Mouse (Mus musculus) ES-E14 (cell line): ENCODE data around the gene Rbm47. TPM values are rescaled to one million over a fixed set of nuclear protein-coding genes. Genes with fewer than 3 reads are reported as not detected.

Experiments
- DNase-seq: peaks from one replicate; pipeline ENCODE4 v3.0.0-alpha.2; 2013; ENCODE audit warnings: low read depth, low spot score
- H3K27ac ChIP-seq: 2 replicates; pipeline ENCODE4 v1.5.1; 2012; ENCODE audit warnings: low read depth, mild to moderate bottlenecking, low read length, moderate library complexity, mixed read lengths; ENCODE audit not compliant: poor library complexity, insufficient read depth, severe bottlenecking
- H3K36me3 ChIP-seq: 2 replicates; pipeline ENCODE4 v1.6.1; 2012; ENCODE audit warnings: mild to moderate bottlenecking, low read length, moderate library complexity, mixed read lengths; ENCODE audit not compliant: control insufficient read depth, poor library complexity, insufficient read depth, severe bottlenecking
- H3K4me1 ChIP-seq, 2 experiments: fragments of 150-350 bp in 1 of 2; sonication (generic) in 1 of 2; 2 replicates each; pipeline ENCODE4 v1.6.1; 2012; ENCODE audit warnings: low read length in 2 of 2, mild to moderate bottlenecking in 1 of 2, mixed read lengths in 1 of 2; ENCODE audit not compliant: control insufficient read depth in 2 of 2, insufficient read depth in 2 of 2, poor library complexity in 1 of 2
- H3K4me3 ChIP-seq, 2 experiments: fragments of 150-350 bp in 1 of 2; sonication (generic) in 1 of 2; 2 replicates each; pipeline ENCODE4 v1.5.1; 2012; ENCODE audit warnings: low read length in 2 of 2, low read depth in 1 of 2, mild to moderate bottlenecking in 1 of 2, mixed read lengths in 1 of 2; ENCODE audit not compliant: insufficient read depth in 1 of 2, poor library complexity in 1 of 2, severe bottlenecking in 1 of 2
- H3K9ac ChIP-seq: 2 replicates; pipeline ENCODE4 v1.6.1; 2012; ENCODE audit warnings: low read depth, mild to moderate bottlenecking, low read length, mixed read lengths; ENCODE audit not compliant: poor library complexity, insufficient read depth, severe bottlenecking
- H3K9me3 ChIP-seq: fragments of 150-350 bp; sonication (generic); 2 replicates; pipeline ENCODE4 v1.6.1; 2012; ENCODE audit warnings: low read depth, mild to moderate bottlenecking, low read length; ENCODE audit not compliant: control insufficient read depth, insufficient read depth
- CHD2 ChIP-seq: IDR thresholded peaks from 2 replicates; pipeline ENCODE4 v1.6.1; 2014; ENCODE audit warnings: mild to moderate bottlenecking, low read depth, low read length, inconsistent platforms
- HCFC1 ChIP-seq: IDR thresholded peaks from 2 replicates; pipeline ENCODE4 v1.6.1; 2012; ENCODE audit warnings: low read length, inconsistent platforms, borderline replicate concordance; ENCODE audit not compliant: insufficient read depth
- MAFK ChIP-seq: IDR thresholded peaks from 2 replicates; pipeline ENCODE4 v1.6.1; 2014; ENCODE audit warnings: mild to moderate bottlenecking, low read depth, low read length, inconsistent platforms; ENCODE audit not compliant: insufficient read depth
- ZC3H11A ChIP-seq: IDR thresholded peaks from 2 replicates; pipeline ENCODE4 v1.6.1; 2012; ENCODE audit warnings: low read depth, mild to moderate bottlenecking, inconsistent platforms, low read length, borderline replicate concordance
- ZNF384 ChIP-seq: IDR thresholded peaks from 2 replicates; pipeline ENCODE4 v1.6.1; 2012; ENCODE audit warnings: low read depth, low read length, inconsistent platforms
- in situ Hi-C, 2 experiments: fragments of 600-800 bp; cut with MboI; formaldehyde crosslinking; loops; one replicate each; pipeline ENCODE4 v1.15.1; 2025; ENCODE audit warnings: low sequenced_read_pairs in 2 of 2, inconsistent platforms in 1 of 2; ENCODE audit not compliant: unreplicated experiment in 2 of 2
- total RNA-seq: library from RNA; depleted of rRNA; stranded (reverse); fragments of 300-350 nt; gene quantifications from 2 replicates; pipeline ENCODE4 v1.2.3, GENCODE M21; 2012

The Rbm47 gene
- total RNA-seq, 1 experiment: 13.4 TPM

DNA sequence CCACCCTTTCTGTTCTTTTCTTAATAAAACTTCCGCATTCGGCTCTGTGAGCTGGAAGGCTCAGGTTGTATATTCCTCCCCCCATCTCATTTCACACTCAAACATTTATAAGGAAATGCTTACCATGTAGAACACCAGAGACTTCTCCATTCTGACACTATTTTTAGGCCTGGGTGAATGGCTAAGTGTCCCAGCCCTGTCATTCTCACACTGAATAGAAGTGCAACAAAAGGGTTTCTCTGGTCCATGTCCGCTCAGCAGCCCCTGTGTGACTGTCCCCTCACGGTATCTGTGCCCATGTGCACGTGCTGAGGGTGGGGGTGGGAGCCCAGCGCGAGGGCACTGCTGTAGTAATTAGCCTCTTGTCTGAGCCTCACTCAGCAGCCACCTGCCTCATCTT is 105.7 kb downstream of the Rbm47 start:
- no peak overlapping the region for H3K9ac ChIP-seq
- in situ Hi-C loops: no loop called here
- no peak for DNase-seq
- no peak overlapping the region for H3K4me3 ChIP-seq
- no peaks in the 10 kb centered on the region for H3K36me3 ChIP-seq
- H3K4me1 ChIP-seq: peaks cover 2 to 3% of the 10 kb centered on the region in 2 experiments; a peak in 2 of 4 replicates
- TF ChIP-seq ZC3H11A: no peak
- no peak for TF ChIP-seq ZNF384
- TF ChIP-seq HCFC1: no peak
- TF ChIP-seq MAFK: no peak
- TF ChIP-seq CHD2: no peak
- H3K9me3 ChIP-seq: no peaks in the 10 kb centered on the region
- no peak overlapping the region for H3K27ac ChIP-seq

DNA sequence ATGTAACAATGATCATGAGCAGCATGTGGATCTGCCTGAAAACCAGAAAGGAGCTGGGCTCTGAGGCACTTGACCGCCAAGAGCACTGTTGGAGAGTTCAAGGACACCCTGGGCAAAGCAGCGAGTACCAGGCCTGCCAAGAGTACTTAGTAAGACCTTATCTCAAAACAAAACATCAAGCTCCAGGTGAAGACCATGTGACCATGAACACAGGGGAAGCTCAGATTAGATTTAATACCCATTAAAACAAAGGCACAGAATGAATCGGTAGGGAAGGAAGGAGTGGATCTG is 110.0 kb downstream of the Rbm47 start:
- TF ChIP-seq HCFC1: no peak
- no peak for TF ChIP-seq CHD2
- no peak for TF ChIP-seq ZNF384
- TF ChIP-seq MAFK: no peak
- no peak for TF ChIP-seq ZC3H11A
- H3K36me3 ChIP-seq: no peaks in the 10 kb centered on the region

DNA sequence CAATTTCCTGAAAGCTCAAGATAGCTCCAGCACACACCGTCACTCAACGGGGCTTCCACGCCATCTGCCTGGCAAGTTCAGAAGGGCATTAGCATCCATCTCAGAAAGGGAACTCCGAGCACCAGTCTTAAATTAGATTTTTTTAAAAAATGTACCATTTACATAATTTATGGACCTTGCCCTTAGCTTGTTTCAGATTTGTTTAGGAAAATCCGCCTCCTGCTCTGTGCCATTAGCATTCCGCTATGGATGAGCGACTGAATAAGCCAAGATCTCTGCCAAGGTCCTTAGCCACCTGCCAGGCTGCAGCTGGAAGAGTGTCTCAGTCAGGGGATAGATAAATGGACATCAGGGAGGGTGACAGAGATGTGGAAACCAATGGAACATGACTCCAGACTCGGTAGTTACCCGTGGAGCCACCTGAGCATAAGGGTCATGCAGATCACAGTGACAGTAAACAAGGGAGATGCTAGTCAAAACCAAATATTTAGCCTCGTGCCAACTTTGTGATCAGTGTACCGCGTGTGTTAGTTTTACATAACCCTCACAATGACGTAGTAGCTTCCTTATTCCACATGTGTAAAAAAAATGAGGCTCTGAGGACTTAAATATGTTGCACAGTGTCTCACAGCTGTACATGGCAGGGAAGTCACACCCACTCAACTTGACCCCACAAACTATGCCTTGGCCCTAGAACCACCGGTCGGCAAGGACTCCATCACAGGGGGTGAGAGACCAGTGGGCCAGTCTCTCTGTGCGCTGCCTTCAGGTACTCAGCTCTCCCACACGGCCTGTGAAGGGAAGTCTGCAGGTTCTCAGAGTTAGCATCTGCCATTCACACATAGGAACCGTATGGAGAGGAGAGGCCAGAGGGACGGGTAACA is 110.6 kb downstream of the Rbm47 start:
- no peak for TF ChIP-seq ZNF384
- no peak for TF ChIP-seq MAFK
- TF ChIP-seq ZC3H11A: no peak
- TF ChIP-seq HCFC1: no peak
- no peak for TF ChIP-seq CHD2
- DNase-seq: no peak
- no peak overlapping the region for H3K27ac ChIP-seq
- H3K4me3 ChIP-seq: no peak overlapping the region
- in situ Hi-C loops: no loop called here
- H3K4me1 ChIP-seq: no peaks in the 10 kb centered on the region
- H3K9ac ChIP-seq: no peak overlapping the region
- H3K9me3 ChIP-seq: no peaks in the 10 kb centered on the region
- no peaks in the 10 kb centered on the region for H3K36me3 ChIP-seq

More for the DNA sequence above, 110.0 kb downstream of the Rbm47 start:
- DNase-seq: no peak
- Histone ChIP-seq H3K4me3 (no peak overlapping the region), H3K9me3 (no peaks in the 10 kb centered on the region), H3K4me1 (no peaks in the 10 kb centered on the region), H3K27ac (no peak overlapping the region), H3K9ac (no peak overlapping the region)
- in situ Hi-C loops: no loop called here

GRCm38 (mm10) chr5:66061667-66062045 is 111.3 kb downstream of the Rbm47 start:
- no peaks in the 10 kb centered on the region for H3K36me3 ChIP-seq
- no peak overlapping the region for H3K4me3 ChIP-seq
- no peaks in the 10 kb centered on the region for H3K9me3 ChIP-seq
- TF ChIP-seq CHD2 (no peak), ZNF384 (no peak), MAFK (no peak), HCFC1 (no peak), ZC3H11A (no peak)
- in situ Hi-C loops: no loop called here
- no peak overlapping the region for H3K27ac ChIP-seq
- no peaks in the 10 kb centered on the region for H3K4me1 ChIP-seq
- no peak overlapping the region for H3K9ac ChIP-seq
- DNase-seq: no peak
